Mouse (Mus musculus): ENCODE results near the gene Tcstv1. TPM values are rescaled to one million over a fixed set of nuclear protein-coding genes. Genes with fewer than 3 reads are reported as not detected.
"Not testable (repeated sequence)": the region's sequence is repeated elsewhere in the genome, so short reads cannot be mapped to it uniquely, and the experiment has no call there.

Gene Tcstv1
- not detected in 2 replicates for polyA plus RNA-seq (2012; rRNA removed)

DNA sequence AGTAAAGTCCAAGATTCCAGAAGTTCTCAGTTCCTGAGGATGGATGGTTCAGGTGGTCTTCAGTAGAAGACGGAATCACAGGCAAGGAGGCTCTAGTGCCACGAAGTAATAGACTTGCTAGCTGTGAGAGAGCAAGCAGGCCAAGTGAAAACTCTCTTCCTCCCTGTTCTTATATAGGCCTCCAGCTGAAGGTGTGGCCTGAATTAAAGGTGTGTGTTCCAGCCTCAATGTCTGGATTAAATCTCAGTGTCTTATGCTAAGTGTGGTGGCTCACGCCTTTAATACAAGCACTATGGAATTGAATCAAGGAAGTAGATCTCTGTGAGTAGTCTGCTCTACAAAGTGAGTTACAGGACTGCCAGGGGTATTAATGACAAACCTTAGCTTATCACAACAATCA, at the start of gene Tcstv1:
Tcstv1 (minus strand) TSS at position 101 of the 400 bp plus-strand sequence.
- not testable (repeated sequence) for H3K4me1 ChIP-seq (replicated peaks; ENCODE audit: control insufficient read depth, insufficient read depth, low read length); H3K36me3 ChIP-seq (ENCODE audit: control insufficient read depth, insufficient read depth, low read length); H3K27me3 ChIP-seq (ENCODE audit: control insufficient read depth, insufficient read depth, low read length); DNase-seq; H3K4me3 ChIP-seq (ENCODE audit: control insufficient read depth, insufficient read depth, low read length); H3K27ac ChIP-seq (ENCODE audit: control insufficient read depth, insufficient read depth, low read length)
- WGBS: 94% methylated on average over 3 of the region's 3 CpGs

- WGBS: 100% methylated on average over 1 of the region's 5 CpGs
- H3K4me1 ChIP-seq (replicated peaks; ENCODE audit: control insufficient read depth, insufficient read depth, low read length); H3K4me3 ChIP-seq (ENCODE audit: control insufficient read depth, insufficient read depth, low read length); DNase-seq; H3K36me3 ChIP-seq (ENCODE audit: control insufficient read depth, insufficient read depth, low read length); H3K27ac ChIP-seq (ENCODE audit: control insufficient read depth, insufficient read depth, low read length); H3K27me3 ChIP-seq (ENCODE audit: control insufficient read depth, insufficient read depth, low read length): not testable (repeated sequence)
Measured at GRCm38 (mm10) chr13:119929172-119929571, 34.6 kb upstream of the Tcstv1 start, which contains the start of gene Gm21761. Gene Gm21761, minus strand, starts transcription at chr13:119929272.

GRCm38 (mm10) chr13:119924597-119925340, 30.2 kb upstream of the Tcstv1 start:
- H3K27ac ChIP-seq (ENCODE audit: control insufficient read depth, insufficient read depth, low read length): not testable (repeated sequence)
- 71% methylated on average over 3 of the region's 3 CpGs for WGBS

GRCm38 (mm10) chr13:119916966-119917722, 22.6 kb upstream of the Tcstv1 start:
- H3K27ac ChIP-seq (ENCODE audit: control insufficient read depth, insufficient read depth, low read length); H3K4me3 ChIP-seq (ENCODE audit: control insufficient read depth, insufficient read depth, low read length); H3K4me1 ChIP-seq (replicated peaks; ENCODE audit: control insufficient read depth, insufficient read depth, low read length); DNase-seq; H3K27me3 ChIP-seq (ENCODE audit: control insufficient read depth, insufficient read depth, low read length); H3K36me3 ChIP-seq (ENCODE audit: control insufficient read depth, insufficient read depth, low read length): not testable (repeated sequence)
- WGBS: 12% methylated on average over 4 of the region's 5 CpGs

More at GRCm38 (mm10) chr13:119924597-119925340, 30.2 kb upstream of the Tcstv1 start:
- H3K36me3 ChIP-seq (ENCODE audit: control insufficient read depth, insufficient read depth, low read length); H3K4me3 ChIP-seq (ENCODE audit: control insufficient read depth, insufficient read depth, low read length); DNase-seq; H3K4me1 ChIP-seq (replicated peaks; ENCODE audit: control insufficient read depth, insufficient read depth, low read length); H3K27me3 ChIP-seq (ENCODE audit: control insufficient read depth, insufficient read depth, low read length): not testable (repeated sequence)

DNA sequence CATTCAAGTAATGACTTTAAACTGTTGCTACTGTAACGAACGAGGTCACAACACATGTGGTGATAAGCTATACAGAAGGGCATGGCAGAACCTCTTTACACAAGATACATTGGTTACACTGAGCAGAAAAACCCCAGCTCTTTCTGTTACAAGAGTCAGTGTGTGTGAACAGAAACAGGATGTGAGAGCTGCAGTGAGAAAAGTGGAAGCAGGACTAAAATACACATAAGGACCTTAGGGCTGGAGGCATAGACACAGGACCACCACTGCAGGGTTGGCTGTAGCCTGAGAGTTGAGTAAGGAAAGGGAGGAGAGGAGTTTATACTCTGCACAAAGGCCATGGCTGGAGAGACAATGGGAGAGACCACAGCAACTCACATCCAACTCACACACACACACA, 21.9 kb upstream of the Tcstv1 start:
- not testable (repeated sequence) for H3K27ac ChIP-seq (ENCODE audit: control insufficient read depth, insufficient read depth, low read length); DNase-seq; H3K36me3 ChIP-seq (ENCODE audit: control insufficient read depth, insufficient read depth, low read length); H3K27me3 ChIP-seq (ENCODE audit: control insufficient read depth, insufficient read depth, low read length); H3K4me1 ChIP-seq (replicated peaks; ENCODE audit: control insufficient read depth, insufficient read depth, low read length); H3K4me3 ChIP-seq (ENCODE audit: control insufficient read depth, insufficient read depth, low read length)
- WGBS: 23% methylated on average over 2 of the region's 2 CpGs

DNA sequence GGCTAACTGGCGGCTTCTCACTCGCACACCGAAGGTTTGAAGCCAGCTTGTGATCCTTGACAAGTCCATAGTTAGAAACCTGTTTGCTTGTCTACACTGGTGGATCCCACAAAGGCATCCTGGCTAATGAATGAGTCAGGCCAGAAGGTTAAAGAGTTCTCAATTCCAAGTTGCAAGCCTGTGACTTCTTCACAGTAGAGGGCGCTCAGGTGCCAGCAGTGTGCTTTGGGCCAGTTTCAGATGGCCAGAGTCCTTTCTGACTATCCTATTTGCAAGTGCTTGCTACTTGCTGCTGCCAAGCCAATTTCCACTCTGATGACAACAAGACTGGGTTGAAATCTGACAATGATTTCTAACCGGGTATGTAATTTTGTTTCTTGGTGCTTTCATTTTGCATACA, 4.0 kb upstream of the Tcstv1 start:
- not testable (repeated sequence) for H3K4me1 ChIP-seq (replicated peaks; ENCODE audit: control insufficient read depth, insufficient read depth, low read length); H3K27ac ChIP-seq (ENCODE audit: control insufficient read depth, insufficient read depth, low read length); DNase-seq; H3K27me3 ChIP-seq (ENCODE audit: control insufficient read depth, insufficient read depth, low read length); H3K36me3 ChIP-seq (ENCODE audit: control insufficient read depth, insufficient read depth, low read length); H3K4me3 ChIP-seq (ENCODE audit: control insufficient read depth, insufficient read depth, low read length)
- WGBS: 53% methylated on average over 5 of the region's 5 CpGs

DNA sequence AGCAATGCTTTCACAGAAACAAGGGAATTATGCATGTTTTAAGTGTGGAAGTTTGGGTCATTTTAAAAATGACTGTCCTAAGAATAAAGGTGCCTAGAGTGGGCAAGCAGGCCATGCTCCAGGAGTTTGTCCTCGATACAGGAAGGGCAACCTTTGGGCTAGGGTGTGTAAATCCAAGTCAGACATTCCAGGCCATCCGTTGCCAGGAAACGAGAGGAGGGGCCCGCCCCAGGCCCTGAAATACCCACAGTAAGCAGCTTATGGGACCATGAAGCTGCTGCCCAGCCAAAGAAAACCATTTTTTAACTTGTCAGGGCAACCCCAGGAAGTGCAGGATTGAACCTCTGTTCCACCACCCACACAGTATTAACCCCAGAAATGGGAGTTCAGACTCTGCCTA, 7.7 kb downstream of the Tcstv1 start:
- H3K4me3 ChIP-seq (ENCODE audit: control insufficient read depth, insufficient read depth, low read length); DNase-seq; H3K4me1 ChIP-seq (replicated peaks; ENCODE audit: control insufficient read depth, insufficient read depth, low read length); H3K36me3 ChIP-seq (ENCODE audit: control insufficient read depth, insufficient read depth, low read length); H3K27me3 ChIP-seq (ENCODE audit: control insufficient read depth, insufficient read depth, low read length); H3K27ac ChIP-seq (ENCODE audit: control insufficient read depth, insufficient read depth, low read length): not testable (repeated sequence)
- WGBS: 77% methylated on average over 4 of the region's 4 CpGs

- not testable (repeated sequence) for H3K36me3 ChIP-seq (ENCODE audit: control insufficient read depth, insufficient read depth, low read length); DNase-seq; H3K4me1 ChIP-seq (replicated peaks; ENCODE audit: control insufficient read depth, insufficient read depth, low read length); H3K27ac ChIP-seq (ENCODE audit: control insufficient read depth, insufficient read depth, low read length); H3K27me3 ChIP-seq (ENCODE audit: control insufficient read depth, insufficient read depth, low read length); H3K4me3 ChIP-seq (ENCODE audit: control insufficient read depth, insufficient read depth, low read length)
- WGBS: 34% methylated on average over 6 of the region's 7 CpGs
Measured at GRCm38 (mm10) chr13:119864395-119864999, 30.1 kb downstream of the Tcstv1 start.

DNA sequence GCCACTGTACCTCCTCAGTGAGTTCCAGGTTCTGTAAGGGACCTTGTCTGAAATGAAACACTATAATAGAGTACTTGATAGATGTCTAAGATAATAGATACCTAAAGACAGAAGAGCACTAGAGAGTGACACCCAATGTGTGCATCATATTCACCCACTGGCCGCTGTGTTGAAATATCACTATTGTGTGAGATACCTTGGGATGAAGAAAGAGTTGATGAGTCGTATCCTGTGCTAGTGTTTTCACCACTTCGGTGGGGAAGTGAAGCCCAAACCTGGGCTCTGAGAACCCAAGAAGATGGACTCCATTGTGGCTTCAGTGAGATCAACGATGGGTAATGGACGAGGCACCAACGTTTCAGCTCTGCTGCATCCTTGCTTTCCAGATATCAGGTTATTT, 32.2 kb downstream of the Tcstv1 start:
- not testable (repeated sequence) for H3K27ac ChIP-seq (ENCODE audit: control insufficient read depth, insufficient read depth, low read length); H3K4me1 ChIP-seq (replicated peaks; ENCODE audit: control insufficient read depth, insufficient read depth, low read length)
- WGBS: no CpG with 5 or more reads among the region's 6 CpGs

More for the DNA sequence above, 32.2 kb downstream of the Tcstv1 start:
- not testable (repeated sequence) for H3K27me3 ChIP-seq (ENCODE audit: control insufficient read depth, insufficient read depth, low read length); H3K4me3 ChIP-seq (ENCODE audit: control insufficient read depth, insufficient read depth, low read length); H3K36me3 ChIP-seq (ENCODE audit: control insufficient read depth, insufficient read depth, low read length); DNase-seq

Data from thymus, adult 2 months (tissue).